Mouse (Mus musculus) adrenal gland, postnatal 25 days (tissue): ENCODE results near the gene Fdxacb1. TPM values are rescaled to one million over a fixed set of nuclear protein-coding genes. Genes with fewer than 3 reads are reported as not detected.

Experiments used
- DNase-seq: peaks from one replicate; pipeline ENCODE4 v3.0.0; 2021; ENCODE audit warnings: mixed read lengths
- total RNA-seq: library from RNA; stranded (reverse); gene quantifications from 2 replicates; pipeline ENCODE4 v1.2.3, GENCODE M21; 2021

Fdxacb1 gene
- total RNA-seq, 1 experiment from 2014 or later = 9.0 TPM

- DNase-seq = no peak
Measured at GRCm38 (mm10) chr9:50808471-50808870, 40.4 kb downstream of the Fdxacb1 start.

- peak; percentile 12 for DNase-seq
Measured at GRCm38 (mm10) chr9:50809146-50809545, 41.1 kb downstream of the Fdxacb1 start.

- DNase-seq = no peak
Measured at GRCm38 (mm10) chr9:50811187-50811586, 43.2 kb downstream of the Fdxacb1 start.

GRCm38 (mm10) chr9:50811746-50812145 is 43.7 kb downstream of the Fdxacb1 start:
- DNase-seq = no peak

DNA sequence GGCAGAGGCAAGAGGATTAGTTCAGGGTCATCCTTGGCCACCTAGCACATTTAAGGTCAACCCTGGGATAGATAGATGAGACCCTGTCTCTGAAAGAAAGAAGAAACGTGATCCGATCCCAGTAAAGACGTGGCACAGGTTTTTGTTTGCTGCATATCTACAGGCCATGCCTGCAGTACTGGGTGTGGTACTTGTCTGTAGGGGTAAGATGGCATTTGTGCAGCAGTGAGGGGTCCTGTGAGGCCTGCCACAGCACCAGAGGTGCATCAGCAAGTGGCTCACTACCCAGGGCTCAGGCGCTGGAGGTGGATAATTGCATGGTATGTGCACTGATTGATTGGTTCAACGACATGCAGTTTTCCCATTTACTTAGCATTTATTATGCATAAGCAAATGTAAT is 45.8 kb downstream of the Fdxacb1 start:
- no peak for DNase-seq

DNA sequence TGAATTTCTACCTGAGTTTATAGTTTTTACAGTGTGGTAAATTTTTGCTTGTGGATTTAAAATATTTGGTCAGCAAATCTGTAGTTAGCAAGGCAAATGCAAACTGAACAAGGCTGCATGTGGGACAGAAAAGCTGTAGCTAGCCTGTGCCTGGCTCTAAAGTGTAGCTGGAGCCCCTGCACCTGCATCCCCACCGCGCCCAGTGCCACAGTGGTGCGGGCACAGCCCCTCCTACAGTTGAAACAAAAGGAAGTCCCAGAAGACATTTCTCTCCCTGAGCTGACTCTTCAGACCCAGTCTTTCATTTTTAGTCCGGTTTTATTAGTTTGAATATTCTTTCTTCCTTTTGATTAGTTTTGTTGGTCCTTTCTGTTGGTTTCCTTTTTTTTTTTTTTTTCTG is 47.6 kb downstream of the Fdxacb1 start:
- DNase-seq = no peak

- DNase-seq = no peak
Measured at GRCm38 (mm10) chr9:50816512-50816911, 48.5 kb downstream of the Fdxacb1 start.

DNA sequence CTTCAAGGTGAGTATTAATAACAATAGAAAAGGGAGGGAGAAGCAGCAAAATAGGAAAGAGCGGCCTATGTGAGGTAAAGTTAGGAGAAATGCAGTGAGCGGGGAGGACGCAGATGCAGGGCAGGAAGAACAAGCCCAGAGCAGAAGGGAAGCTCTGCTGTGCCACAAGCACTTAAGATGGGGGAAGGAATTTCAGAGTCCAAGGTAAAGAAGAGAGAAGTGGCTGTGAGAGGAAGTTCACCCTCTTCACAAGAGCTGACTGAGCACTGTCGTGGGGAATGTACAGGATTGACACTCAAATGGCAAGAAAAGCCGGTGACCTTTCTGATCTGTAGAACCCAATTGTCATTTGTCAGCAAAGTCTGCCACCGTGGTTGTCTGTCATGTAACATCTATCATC is 50.0 kb downstream of the Fdxacb1 start:
- DNase-seq = no peak

DNA sequence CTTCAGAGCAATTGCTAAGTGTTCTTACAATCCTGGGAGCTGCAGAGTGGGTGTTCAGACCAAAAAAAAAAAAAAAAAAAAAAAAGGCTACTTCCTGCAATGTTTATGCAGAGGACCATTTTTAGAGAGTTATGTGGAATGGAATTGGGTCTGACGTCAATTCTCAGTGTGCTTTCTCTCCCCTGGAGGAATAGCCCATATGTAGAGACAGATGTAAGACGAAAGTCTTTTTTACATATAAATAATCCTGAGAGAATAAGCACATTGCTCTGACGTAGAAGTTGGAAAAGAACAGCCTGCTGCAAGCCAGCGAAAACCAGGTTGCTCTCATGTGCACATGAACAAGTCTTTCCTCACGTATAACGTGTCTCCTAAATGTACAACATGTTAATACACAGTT is 51.7 kb downstream of the Fdxacb1 start:
- no peak for DNase-seq

DNA sequence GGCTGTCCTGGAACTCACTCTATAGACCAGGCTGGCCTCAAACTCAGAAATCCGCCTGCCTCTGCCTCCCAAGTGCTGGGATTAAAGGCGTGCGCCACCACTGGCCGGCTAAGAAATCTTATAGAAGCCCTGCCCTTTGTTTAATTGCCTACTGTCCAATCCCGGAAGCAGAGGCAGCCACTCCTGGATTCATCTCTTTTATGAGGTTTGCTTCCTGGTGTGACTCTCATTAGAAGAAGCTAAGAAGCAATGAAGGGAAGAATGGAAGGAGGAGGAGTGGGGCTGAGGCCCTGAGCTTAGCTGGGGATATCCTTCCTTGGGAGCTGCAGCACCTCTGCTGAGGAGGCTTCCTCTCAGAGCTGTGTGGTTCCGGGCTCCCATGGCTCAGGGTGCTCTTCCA is 53.6 kb downstream of the Fdxacb1 start:
- DNase-seq = no peak

- no peak for DNase-seq
Measured at GRCm38 (mm10) chr9:50822216-50822615, 54.2 kb downstream of the Fdxacb1 start.

Other genes with a start within 250 kb of the Fdxacb1 start
- gene Pts, start 239.5 kb upstream of the Fdxacb1 start, total RNA-seq = 68.9 and 81.6 TPM in 2 replicates
- 3.4 and 5.1 TPM in 2 replicates for gene Il18, start 213.4 kb upstream of the Fdxacb1 start, total RNA-seq
- gene Bco2, start 213.1 kb upstream of the Fdxacb1 start, total RNA-seq = 4.5 and 4.8 TPM in 2 replicates
- gene Tex12, start 206.9 kb upstream of the Fdxacb1 start, total RNA-seq = not detected in 2 replicates
- 234 and 247 TPM in 2 replicates for gene Sdhd, start 164.4 kb upstream of the Fdxacb1 start, total RNA-seq
- gene Timm8b, start 164.3 kb upstream of the Fdxacb1 start, total RNA-seq = 189 and 190 TPM in 2 replicates
- 2.2 and 5.4 TPM in 2 replicates for gene Pih1d2, start 150.9 kb upstream of the Fdxacb1 start, total RNA-seq
- 25.1 and 28.6 TPM in 2 replicates for gene Nkapd1, start 150.8 kb upstream of the Fdxacb1 start, total RNA-seq
- gene Dlat, start 108.5 kb upstream of the Fdxacb1 start, total RNA-seq = 126 and 129 TPM in 2 replicates
- 8.1 and 8.4 TPM in 2 replicates for gene Dixdc1, start 28.7 kb upstream of the Fdxacb1 start, total RNA-seq
- 3.0 and 6.0 TPM in 2 replicates for gene 2310030G06Rik, start 21.7 kb upstream of the Fdxacb1 start, total RNA-seq
- 21.0 and 21.2 TPM in 2 replicates for gene Cryab, start 16.9 kb upstream of the Fdxacb1 start, total RNA-seq
- 2.0 and 2.9 TPM in 2 replicates for gene Hspb2, start 15.9 kb upstream of the Fdxacb1 start, total RNA-seq
- 28.8 and 32.7 TPM in 2 replicates for gene Alg9, start 6.8 kb downstream of the Fdxacb1 start, total RNA-seq
- 36.7 and 44.8 TPM in 2 replicates for gene 1110032A03Rik, start 7.3 kb downstream of the Fdxacb1 start, total RNA-seq
- gene Ppp2r1b, start 77.1 kb downstream of the Fdxacb1 start, total RNA-seq = 28.4 and 29.6 TPM in 2 replicates
- 61.0 and 78.5 TPM in 2 replicates for gene Sik2, start 240.8 kb downstream of the Fdxacb1 start, total RNA-seq